Mouse (Mus musculus) heart, postnatal 14 days (tissue): Measurements from ENCODE around the gene Rabgap1l. TPM values are rescaled to one million over a fixed set of nuclear protein-coding genes. Genes with fewer than 3 reads are reported as not detected.
"Not testable (repeated sequence)": the region's sequence is repeated elsewhere in the genome, so short reads cannot be mapped to it uniquely, and the experiment has no call there.

Source experiments
- DNase-seq, 2 experiments: peaks; one replicate each; pipeline ENCODE4 v3.0.0; 2021 to 2022
- intact Hi-C: fragments of 180-260 bp; cut with DNase I; formaldehyde crosslinking; loops from one replicate; pipeline ENCODE4 v1.15.1; 2025
- total RNA-seq, 2 experiments: library from RNA; stranded (reverse); gene quantifications; 2 replicates each; pipeline ENCODE4 v1.2.3; 2021

Rabgap1l gene
- total RNA-seq, 2 experiments from 2014 or later, result 71.1 to 83.6 TPM

DNA sequence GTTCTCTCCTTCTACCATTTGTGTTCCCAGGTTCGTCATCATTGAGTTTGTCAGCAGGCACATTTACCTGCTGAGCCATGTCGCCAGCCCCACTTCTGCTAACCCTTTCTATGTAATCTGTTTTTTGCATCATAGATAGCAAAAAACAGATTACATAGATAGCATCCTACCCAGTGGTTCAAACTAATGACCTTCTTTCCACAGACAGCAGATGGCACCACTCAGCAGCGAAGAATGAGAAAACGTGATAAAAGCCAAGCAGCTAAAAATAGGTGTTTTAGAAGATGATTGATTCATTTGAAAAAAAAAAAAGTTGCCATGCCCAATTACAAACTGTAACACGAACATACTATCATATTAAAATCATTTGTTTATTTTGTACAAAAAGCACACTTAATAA is 382.2 kb downstream of the Rabgap1l start:
- intact Hi-C loops, result no loop called here
- DNase-seq, result peak in 1 of 2 experiments; percentile 33

DNA sequence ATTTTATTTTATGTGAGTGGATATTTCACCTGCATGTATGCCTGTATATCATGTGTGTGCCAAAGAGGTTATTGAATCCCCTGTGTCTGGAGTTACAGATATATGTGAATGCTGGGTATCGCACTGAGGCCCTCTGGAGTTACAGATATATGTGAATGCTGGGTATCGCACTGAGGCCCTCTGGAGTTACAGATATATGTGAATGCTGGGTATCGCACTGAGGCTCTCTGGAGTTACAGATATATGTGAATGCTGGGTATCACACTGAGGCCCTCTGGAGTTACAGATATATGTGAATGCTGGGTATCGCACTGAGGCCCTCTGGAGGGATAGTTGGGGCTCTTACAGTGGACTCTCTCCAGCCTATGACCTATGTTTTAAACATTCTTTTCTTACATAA is 383.3 kb downstream of the Rabgap1l start:
- DNase-seq, result not testable (repeated sequence)
- intact Hi-C loops, result loop anchor here (10.0 kb wide), 3 partner anchors 145 to 525 kb away; no protein-coding TSS in a partner anchor

DNA sequence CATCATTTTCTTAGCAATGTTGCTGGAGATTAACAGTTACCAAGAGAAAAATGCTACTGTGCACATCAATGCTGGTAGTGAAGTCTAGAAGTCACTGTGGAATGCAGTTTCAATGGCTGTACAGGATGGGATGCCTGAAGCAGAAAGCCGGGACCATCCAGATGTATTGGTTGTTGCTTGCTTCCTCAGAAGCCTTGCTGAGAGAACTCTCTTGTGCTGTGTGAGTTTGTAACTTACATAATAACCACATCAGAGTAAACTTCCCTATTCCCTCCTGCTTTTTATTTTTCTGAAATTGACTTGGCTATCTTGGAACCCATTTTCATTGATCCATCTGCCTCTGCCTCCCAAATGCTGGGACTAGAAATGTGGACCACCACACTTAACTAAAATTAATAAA is 383.9 kb downstream of the Rabgap1l start:
- intact Hi-C loops, result loop anchor here (10.0 kb wide), 3 partner anchors 146 to 526 kb away; no protein-coding TSS in a partner anchor
- DNase-seq, result no peak

DNA sequence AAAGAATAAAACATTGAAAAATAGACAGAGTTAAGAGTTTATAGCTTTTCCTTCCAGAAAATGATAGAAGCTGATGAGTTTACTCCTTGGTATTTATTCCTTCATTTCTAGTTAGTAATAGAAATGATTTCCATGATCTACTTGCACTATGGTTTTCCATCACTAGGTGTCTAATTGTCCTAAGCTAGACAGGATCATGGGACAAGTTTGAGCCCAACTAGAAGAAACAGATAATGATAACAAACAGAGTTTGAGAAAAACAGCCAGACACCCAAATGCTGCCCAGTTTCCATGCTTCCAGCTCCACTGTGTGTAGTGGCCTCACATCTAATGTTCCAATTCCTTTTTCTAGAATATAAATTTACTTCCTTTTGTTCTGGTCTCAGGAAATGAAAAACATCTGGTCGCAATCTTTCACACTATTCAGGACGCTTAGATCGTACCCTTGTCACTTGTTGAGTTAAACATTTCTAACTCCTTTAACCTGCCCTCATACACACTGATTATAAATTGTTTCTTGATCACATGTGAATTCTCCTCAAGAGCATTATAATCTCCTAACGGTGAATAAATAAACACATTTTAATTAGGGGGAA is 384.6 kb downstream of the Rabgap1l start:
- intact Hi-C loops, result loop anchor here (10.0 kb wide), 3 partner anchors 146 to 526 kb away; no protein-coding TSS in a partner anchor
- no peak for DNase-seq

DNA sequence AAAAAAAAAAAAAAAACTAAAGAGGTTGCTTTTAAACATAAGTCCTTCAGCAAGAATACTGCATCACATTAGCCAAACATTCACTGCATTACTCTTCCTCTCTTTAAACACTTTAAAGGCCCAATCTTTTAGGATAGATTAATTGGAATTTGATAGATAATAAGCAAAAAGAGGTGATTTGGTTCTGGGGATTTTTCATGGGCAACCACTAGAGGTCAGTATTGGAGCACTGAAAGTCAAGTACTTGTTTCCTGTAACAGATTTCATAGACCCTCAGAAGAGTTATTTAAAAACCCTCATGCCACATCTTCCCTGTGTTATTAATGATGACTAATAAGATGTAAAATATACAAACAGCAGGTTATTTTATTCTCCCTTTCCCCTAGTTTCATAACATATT is 393.6 kb downstream of the Rabgap1l start:
- intact Hi-C loops, result no loop called here
- peak in 1 of 2 experiments; percentile 60 for DNase-seq

DNA sequence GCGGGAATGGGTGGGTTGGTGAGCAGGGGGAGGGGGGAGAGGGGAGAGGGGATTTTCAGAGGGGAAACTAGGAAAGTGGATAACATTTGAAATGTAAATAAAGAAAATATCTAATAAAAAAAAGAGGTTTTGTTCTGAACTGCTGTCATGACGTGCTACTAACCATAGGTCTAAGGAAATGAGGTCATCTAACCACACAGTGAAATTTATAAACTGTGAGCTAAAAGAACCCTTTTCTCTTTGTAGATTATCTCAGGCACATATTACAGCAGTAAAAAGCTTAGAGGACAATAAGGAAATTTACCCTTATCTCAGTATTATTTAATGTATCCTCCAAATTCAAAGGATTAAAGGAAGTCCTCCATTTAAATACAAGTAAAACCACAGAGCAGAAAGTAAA is 396.0 kb downstream of the Rabgap1l start:
- no peak for DNase-seq
- intact Hi-C loops, result no loop called here

DNA sequence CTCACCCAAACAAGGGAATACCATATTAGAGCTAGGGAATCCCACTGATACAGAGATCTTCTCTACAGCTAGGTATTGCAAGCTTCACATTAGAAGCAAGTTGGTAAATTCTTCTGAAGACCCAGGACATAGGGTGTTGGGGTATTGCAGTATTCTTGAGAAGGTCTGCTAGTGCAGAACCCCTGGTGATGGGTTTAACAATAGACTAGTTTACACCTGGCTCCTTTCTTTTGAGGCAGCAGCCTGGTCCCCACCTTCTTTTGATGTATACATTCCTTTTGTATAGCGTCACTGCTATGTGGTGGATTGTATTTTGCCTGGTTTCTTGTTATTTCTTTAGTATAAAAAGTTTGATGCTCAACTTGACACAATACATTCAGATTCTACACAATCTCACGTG is 405.6 kb downstream of the Rabgap1l start:
- intact Hi-C loops, result no loop called here
- no peak for DNase-seq

- no peak for DNase-seq
- intact Hi-C loops, result no loop called here
Observed at GRCm38 (mm10) chr1:160378367-160378766, 414.6 kb downstream of the Rabgap1l start.

- DNase-seq, result peak; percentile 16 to 38
- intact Hi-C loops, result loop anchor here (2.0 kb wide), 1 partner anchor 147 kb away; no protein-coding TSS in a partner anchor
Observed at GRCm38 (mm10) chr1:160377337-160378336, 415.4 kb downstream of the Rabgap1l start.

DNA sequence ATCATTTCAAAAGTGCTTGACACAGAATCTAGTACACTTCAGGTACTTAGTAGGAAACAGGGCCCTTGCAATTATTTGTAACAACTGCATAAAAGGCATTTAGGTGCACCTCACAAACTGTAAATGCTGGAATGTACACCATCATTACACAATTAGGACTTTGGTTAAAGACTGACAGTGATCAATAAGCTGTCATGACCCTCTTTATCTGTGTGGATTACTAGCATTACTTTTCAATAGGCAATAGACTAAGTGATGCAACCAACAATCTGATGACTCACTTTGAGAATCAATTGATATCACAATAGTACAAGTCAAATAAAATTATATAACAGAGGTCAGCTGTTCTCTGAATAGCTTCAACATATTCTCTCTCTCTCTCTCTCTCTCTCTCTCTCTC is 418.5 kb downstream of the Rabgap1l start:
- intact Hi-C loops, result no loop called here
- DNase-seq, result no peak

- DNase-seq, result no peak
- intact Hi-C loops, result no loop called here
Observed at GRCm38 (mm10) chr1:160373306-160373705, 419.7 kb downstream of the Rabgap1l start.

GRCm38 (mm10) chr1:160371696-160372095 is 421.3 kb downstream of the Rabgap1l start:
- DNase-seq, result no peak
- intact Hi-C loops, result no loop called here

GRCm38 (mm10) chr1:160370552-160370951 is 422.5 kb downstream of the Rabgap1l start:
- peak in 1 of 2 experiments; percentile 6 for DNase-seq
- intact Hi-C loops, result no loop called here

GRCm38 (mm10) chr1:160366615-160367014 is 426.4 kb downstream of the Rabgap1l start:
- DNase-seq, result no peak
- intact Hi-C loops, result no loop called here

DNA sequence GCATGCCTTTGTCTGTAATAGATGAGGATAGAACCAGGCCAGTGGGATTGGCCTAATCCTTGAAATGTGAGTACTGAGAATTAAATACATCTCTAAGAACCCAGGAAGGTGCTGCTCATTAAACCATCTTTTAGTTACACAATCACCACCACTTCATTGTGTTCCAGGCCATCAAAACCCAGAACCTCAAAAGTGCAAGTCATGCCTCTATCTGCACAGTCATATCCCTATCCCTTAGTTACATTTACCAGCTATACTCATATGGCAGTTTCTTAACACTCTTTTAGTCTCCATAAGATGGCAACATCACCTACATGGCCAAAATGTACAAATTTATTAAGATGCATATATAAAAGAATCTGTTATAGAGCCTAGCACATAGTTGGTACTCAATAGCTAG is 435.7 kb downstream of the Rabgap1l start:
- DNase-seq, result no peak
- intact Hi-C loops, result no loop called here

GRCm38 (mm10) chr1:160353732-160354455 is 439.1 kb downstream of the Rabgap1l start:
- intact Hi-C loops, result no loop called here
- DNase-seq, result no peak

- DNase-seq, result no peak
- intact Hi-C loops, result no loop called here
Observed at GRCm38 (mm10) chr1:160352309-160352708, 440.7 kb downstream of the Rabgap1l start.

DNA sequence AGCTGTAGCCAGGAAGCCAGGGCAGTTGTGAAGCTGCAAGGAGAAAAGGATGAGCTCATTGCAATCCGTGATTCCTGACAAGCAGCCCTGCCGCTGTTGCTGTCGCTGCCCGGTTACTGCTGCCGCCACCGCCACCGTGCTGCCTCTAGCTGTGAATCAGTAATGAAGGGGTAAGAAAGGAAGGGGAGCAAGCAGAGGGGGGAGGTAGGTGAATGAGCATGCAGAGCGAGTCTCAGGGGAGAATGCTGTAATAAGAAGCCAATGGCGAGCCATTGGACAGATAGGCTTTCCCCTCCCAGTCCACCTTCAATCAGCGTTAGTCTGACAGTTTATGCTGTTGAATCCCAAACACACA is 441.2 kb downstream of the Rabgap1l start:
- intact Hi-C loops, result no loop called here
- peak; percentile 30 to 45 for DNase-seq

- intact Hi-C loops, result no loop called here
- no peak for DNase-seq
Observed at GRCm38 (mm10) chr1:160351146-160351879, 441.7 kb downstream of the Rabgap1l start.

DNA sequence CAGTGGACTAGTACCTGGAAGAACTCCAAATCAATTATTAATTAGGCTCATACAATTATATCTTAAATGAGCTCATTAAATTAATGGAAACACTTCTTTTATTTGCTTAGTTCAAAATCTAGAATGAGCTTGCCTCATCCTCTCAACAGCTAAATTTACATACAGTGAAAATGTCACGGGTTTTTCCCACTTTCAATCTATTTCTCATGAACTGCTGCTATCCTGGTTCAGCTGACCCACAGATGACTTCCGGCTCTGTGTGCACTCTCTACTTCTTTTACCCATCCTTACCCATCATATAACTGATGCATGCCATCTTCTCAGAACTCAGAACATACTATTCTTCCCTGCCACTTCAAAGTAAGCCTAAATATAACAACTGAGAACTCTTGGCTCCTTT is 452.4 kb downstream of the Rabgap1l start:
- intact Hi-C loops, result no loop called here
- DNase-seq, result no peak
